Mouse (Mus musculus) MEL (cell line): ENCODE data around the gene Fam205c.

Experiments used
- CTCF ChIP-seq, 3 experiments: IDR thresholded peaks in 2 of 3; conservative IDR thresholded peaks in 1 of 3; 2 replicates each; pipeline ENCODE4 v1.5.1; 2011 to 2012; ENCODE audit warnings: low read length in 3 of 3, low read depth in 2 of 3, mild to moderate bottlenecking in 2 of 3, improper control_type of control experiment in 1 of 3, inconsistent platforms in 1 of 3, mixed read lengths in 1 of 3, moderate library complexity in 1 of 3; ENCODE audit not compliant: control insufficient read depth in 1 of 3, insufficient read depth in 1 of 3, poor library complexity in 1 of 3, severe bottlenecking in 1 of 3
- ELF1 ChIP-seq: IDR thresholded peaks from 2 replicates; pipeline ENCODE4 v1.6.1; 2014; ENCODE audit warnings: low read depth, mild to moderate bottlenecking, inconsistent platforms, low read length, improper control_type of control experiment, moderate library complexity
- JUND ChIP-seq: IDR thresholded peaks from 2 replicates; pipeline ENCODE4 v1.6.1; 2011; ENCODE audit warnings: low read depth, mild to moderate bottlenecking, improper control_type of control experiment, low read length
- MAX ChIP-seq: IDR thresholded peaks from 2 replicates; pipeline ENCODE4 v1.6.1; 2011; ENCODE audit warnings: low read length, improper control_type of control experiment
- NELFE ChIP-seq: IDR thresholded peaks from 2 replicates; pipeline ENCODE4 v1.6.1; 2011; ENCODE audit warnings: low read depth, low read length, improper control_type of control experiment
- POLR2AphosphoS2 ChIP-seq: IDR thresholded peaks from 2 replicates; pipeline ENCODE4 v1.6.1; 2011; ENCODE audit warnings: low read length, improper control_type of control experiment
- TCF12 ChIP-seq: IDR thresholded peaks from 2 replicates; pipeline ENCODE4 v1.6.1; 2014; ENCODE audit warnings: low read depth, mild to moderate bottlenecking, inconsistent platforms, low read length, improper control_type of control experiment, moderate library complexity

- no peak for TF ChIP-seq MAX
- peak in 1 of 3 experiments; percentile 65; a peak in 2 of 6 replicates for TF ChIP-seq CTCF (IDR thresholded peaks at IDR 0.05 in 2 of 3, conservative IDR thresholded peaks at IDR 0.05 in 1 of 3; ENCODE audit: control insufficient read depth in 1 of 3, insufficient read depth in 1 of 3, low read depth in 2 of 3, low read length in 3 of 3, poor library complexity in 1 of 3, severe bottlenecking in 1 of 3)
- no peak for TF ChIP-seq TCF12
- TF ChIP-seq ELF1, result no peak
- TF ChIP-seq NELFE, result no peak
- no peak for TF ChIP-seq POLR2AphosphoS2
- TF ChIP-seq JUND, result no peak
Measured at GRCm38 (mm10) chr4:42870748-42871147, 3.3 kb downstream of the Fam205c start.
